Mouse (Mus musculus): ENCODE measurements around the gene Mlph.
A peak's percentile ranks its signal among the peaks of the same experiment; 100 is the strongest.

Mlph gene

DNA sequence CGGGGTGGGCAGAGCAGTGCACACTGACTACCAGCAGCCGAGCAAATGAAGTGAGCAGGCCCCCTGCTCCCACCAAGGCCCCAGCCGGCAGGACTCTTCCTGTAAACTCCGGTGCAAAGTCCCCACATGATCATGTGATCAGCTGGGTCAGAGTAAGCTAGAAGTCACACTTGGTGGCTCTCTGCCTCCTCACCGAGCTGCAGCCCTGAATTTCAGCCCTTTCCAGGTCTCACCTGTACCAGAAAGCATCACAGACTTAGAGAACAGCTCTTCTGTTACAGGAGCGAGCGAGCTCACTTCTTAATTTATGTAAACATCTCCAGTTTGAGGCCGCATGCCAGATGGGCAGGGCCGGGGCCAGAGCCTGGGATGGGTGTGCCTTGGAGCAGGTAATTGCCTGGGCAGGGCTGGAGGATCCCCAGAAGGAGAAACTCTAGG is 54.5 kb downstream of the Mlph start, which contains the start of gene Rab17:
Rab17 (minus strand) TSS at position 315 of the 438 bp plus-strand sequence.
- no peak for DNase-seq (ENCODE audit: low read depth, low spot score)

DNA sequence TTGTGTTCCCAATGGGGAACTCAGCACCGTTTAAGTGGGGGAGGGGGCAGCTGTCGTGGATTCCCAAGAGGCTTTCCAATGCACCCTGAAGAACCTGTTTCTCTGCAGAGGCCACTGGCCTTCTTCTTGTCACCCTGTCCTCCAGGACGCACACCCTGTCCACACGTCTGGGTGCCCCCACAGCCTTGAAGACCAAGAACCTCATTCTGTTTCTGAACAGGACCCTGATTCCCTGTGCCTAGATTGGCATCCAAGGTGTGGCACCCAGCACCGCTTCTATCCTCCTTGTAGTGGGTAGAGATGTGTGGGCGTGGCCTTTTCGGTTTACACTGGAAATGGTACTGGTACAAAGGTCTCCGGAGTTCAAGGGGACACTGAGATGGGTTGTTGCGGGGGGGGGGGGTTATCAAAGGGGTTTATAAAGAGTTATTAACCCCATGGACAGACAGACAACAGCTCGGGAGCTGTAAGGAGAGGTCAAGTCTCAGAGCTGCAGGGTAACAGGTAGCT is 55.1 kb downstream of the Mlph start:
- no peak for DNase-seq (ENCODE audit: low read depth, low spot score)

DNA sequence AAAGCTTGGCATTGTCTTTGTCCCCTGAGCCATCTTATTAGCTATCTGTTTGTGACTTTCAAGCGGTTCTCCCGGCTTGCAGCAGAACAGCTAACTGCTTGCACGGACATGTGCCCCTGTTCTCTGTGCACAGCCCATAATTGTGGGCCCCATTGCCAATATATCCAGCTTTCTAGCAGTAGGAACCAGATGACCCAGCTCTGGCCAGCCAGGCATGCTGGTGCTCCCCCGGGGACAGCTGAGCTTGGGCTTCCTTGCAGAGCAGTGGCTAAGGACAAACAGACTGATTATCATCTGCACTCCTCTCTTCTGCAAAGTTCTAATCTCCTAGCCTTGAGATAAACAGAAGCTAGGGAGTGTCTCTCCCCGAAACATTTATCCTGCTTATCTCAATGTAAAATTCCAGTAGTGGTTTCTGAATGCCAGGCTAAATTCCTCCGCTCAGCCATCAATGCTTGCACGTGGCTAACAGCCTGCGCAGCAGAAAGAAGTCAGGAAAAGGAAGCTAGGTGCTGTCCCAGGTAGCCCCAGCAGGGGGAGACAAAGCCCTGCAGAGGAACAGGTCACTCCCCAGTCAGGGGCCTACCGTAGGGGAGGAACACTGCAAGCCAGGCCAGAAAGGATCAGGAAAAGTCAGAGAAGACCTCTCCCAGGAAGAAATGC is 58.2 kb downstream of the Mlph start:
- peak; percentile 57 for DNase-seq (ENCODE audit: low read depth, low spot score)

DNA sequence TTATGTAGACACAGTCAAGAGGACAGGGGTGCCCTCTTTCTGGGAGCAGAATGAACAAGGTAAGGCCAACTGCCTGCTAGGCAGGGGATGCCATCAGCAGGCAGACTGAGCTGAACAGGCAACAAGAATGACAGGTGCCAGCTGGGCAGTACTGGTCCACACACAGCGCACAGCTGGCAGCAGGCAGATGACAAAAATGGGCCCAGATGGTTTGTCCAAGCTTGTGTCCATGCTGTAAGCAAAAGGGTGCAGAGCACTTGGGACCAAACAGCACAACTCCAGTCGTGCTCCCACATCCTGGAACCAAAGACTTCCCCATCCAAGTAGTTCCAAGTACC is 58.7 kb downstream of the Mlph start:
- DNase-seq (ENCODE audit: low read depth, low spot score): no peak

GRCm38 (mm10) chr1:90974906-90975649 is 60.2 kb downstream of the Mlph start:
- DNase-seq (ENCODE audit: low read depth, low spot score): no peak

GRCm38 (mm10) chr1:90975960-90976359 is 61.1 kb downstream of the Mlph start:
- DNase-seq (ENCODE audit: low read depth, low spot score): no peak

DNA sequence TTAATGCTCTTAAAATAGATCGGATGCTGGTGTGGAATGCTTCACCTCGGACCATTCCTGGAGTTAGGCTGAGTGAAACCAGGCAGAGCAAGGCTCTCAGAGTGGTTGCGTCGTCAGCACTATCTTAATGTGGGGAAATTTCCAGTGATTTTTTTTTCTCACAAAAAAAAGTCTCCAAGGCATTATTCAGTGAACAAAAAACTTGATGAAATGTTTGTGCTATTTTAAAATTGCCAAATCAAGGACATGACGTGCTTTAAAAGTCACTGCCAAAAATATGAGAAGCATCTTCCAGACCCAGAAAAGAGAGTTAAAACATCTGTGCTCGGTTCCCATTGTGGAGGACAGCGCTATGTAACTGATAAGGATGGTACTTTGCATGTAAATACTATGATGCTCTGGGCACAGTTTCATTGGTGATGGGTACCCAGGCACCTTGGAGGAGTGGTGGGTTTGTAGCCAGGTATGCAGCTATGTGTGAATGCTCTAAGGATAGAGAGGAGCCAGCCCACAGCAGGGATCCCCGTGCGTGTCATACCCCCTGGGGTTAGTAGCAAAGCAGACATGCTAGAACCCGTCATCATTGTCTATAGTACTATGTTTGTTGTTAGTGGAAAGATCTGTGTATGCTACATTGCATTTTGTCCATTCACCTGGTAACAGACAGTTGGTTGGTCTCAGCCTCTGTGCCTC is 65.9 kb downstream of the Mlph start:
- no peak for DNase-seq (ENCODE audit: low read depth, low spot score)

- DNase-seq (ENCODE audit: low read depth, low spot score): no peak
These were observed 66.5 kb downstream of the Mlph start for GRCm38 (mm10) chr1:90981346-90981745.

DNA sequence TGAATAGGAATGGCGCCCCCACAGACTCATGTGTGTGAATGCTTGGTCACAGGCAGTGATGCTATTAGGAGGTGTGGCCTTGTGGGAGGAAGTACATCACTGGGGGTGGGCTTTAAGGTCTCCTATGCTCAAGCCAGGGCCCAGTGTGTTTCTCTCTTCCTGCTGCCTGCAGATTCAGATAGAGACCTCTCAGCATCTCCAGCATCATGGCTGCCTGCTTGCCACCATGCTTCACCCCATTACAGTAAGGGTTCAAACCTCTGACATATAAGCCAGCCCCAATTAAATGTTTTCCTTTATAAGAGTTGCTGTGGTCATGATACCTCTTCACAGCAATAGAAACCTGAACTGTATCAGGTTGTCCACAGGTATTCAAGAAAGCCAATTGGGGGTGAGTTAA is 81.0 kb downstream of the Mlph start:
- no peak for DNase-seq (ENCODE audit: low read depth, low spot score)

GRCm38 (mm10) chr1:90997136-90997535 is 82.3 kb downstream of the Mlph start:
- no peak for DNase-seq (ENCODE audit: low read depth, low spot score)

- DNase-seq (ENCODE audit: low read depth, low spot score): no peak
These were observed 82.8 kb downstream of the Mlph start for GRCm38 (mm10) chr1:90997641-90998040.

DNA sequence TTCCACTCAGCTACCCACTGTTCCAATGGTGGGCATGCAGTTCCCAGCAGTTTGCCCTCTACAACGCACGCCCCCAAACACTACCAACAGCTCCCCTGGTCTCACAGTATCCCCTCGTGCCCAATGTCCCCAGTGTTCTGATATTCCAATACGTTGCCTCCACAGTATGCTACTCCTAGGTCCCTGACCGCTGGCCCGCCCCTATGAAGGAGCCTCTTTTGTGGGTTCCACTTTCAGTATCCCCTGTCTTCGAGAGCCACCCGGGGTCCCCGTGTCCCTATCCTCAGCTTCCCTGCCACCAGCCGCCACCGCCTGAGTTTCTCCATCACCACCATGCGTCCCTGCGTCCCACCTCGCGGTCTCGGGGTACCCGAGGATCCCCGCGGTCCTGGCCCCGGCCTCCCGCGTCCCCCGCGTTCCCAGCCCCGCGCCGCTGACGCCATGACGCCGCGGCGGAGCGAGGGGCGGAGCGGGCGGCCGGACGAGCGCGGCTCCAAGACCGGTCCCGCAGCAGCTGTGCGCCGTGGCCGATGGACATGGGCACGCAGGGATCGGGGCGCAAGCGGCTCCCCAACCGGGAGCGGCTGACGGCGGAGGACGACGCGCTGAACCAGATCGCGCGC is 83.5 kb downstream of the Mlph start, which contains the start of gene Lrrfip1:
Lrrfip1 (plus strand) TSS at position 470 of the 623 bp plus-strand sequence.
- no peak for DNase-seq (ENCODE audit: low read depth, low spot score)

DNA sequence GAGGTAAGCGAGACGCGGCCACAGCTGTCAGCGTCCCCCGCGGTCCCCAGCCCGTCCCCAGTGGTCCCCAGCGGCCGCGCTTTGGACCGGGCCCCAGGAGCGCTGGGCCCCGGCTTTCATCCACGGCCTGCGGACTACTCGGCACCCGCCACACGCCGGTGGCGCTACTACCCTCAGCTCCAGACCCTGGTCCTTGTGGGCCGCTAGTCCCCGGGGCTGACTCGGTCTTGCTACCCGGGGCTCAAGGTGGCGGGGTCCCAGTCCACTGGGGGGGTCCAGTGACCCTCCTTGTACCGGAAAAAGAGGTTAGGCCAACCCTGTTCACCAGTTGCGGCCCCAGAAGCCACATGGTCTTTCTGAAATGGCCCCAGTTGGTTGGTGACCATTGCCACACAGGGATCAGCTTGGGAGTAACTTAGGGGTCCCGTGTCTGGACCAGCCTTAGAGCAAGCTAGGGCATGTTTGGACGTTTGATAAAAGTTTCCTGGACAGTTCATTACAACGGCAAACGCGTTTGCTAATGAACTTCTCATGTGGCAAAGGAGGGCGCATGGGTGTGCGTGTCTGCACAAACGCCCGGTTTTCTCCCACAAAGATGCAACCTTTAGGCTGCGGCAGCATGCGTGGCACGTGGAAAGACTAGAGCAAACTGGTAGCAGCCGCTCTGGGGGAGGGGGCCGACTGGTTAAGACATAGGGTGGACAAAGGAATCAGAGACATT is 84.2 kb downstream of the Mlph start:
- no peak for DNase-seq (ENCODE audit: low read depth, low spot score)

DNA sequence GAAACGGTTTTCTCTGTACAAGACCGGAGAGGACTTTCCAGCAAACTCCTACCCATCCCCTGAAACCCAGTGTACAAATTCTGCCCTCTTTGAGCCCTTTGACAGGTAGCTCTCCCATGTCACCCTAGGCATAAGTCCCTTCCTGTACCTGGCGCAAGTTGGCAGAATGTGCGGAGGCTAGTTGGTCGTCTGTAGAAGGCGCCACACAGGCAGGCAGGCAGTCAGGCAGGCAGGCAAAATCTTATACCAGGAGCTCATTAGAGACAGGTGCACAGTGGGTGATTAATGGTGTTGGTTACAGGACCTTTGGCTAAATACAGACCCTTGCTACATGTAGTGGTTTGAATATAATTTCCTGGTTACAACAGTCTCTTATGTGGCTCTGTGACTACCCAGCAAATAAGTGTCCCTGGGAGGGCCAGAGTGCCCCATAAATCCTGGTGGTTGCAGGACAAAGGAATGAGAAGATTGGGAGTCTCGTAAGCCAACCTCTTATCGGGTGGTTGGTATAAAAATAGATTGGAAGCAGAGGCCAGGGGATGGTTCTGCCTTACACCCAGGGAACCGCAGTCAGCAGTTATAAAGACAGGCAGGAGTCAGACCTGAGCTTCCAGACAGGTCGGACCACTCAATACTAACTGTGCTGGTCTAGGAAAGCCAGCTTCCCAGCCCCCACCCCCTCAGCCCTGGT is 85.2 kb downstream of the Mlph start:
- DNase-seq (ENCODE audit: low read depth, low spot score): no peak

Data from retina, adult 2 months (tissue).